Mouse (Mus musculus) Patski (cell line): Measurements from ENCODE around the gene Cds2. TPM values are rescaled to one million over a fixed set of nuclear protein-coding genes. Genes with fewer than 3 reads are reported as not detected.

Source experiments
- ATAC-seq: fragments of 100-300 bp; one replicate; pipeline ENCODE4 v1.8.0; 2021
- CTCF ChIA-PET: fragments of 350-600 bp; sonication (Branson Sonifier 250); formaldehyde crosslinking; loops from one replicate; lab custom pipeline; 2022; ENCODE audit warnings: inconsistent platforms; lab: Charles Lee
- POLR2A ChIA-PET: fragments of 350-600 bp; sonication (Branson Sonifier 250); formaldehyde crosslinking; loops from one replicate; lab custom pipeline; 2022; ENCODE audit warnings: antibody characterized with exemption, inconsistent platforms; lab: Charles Lee
- DNase-seq: peaks from one replicate; pipeline ENCODE4 v3.0.0-alpha.2; 2011; ENCODE audit warnings: low read depth, low spot score
- H3K27me3 ChIP-seq: fragments of 371-371 bp; one replicate; pipeline ENCODE4 v1.5.1; 2021
- CTCF ChIP-seq: fragments of 100-300 bp; IDR thresholded peaks from one replicate; pipeline ENCODE4 v1.5.1; 2021
- in situ Hi-C: fragments of 300-500 bp; cut with MboI; formaldehyde crosslinking; loops from 3 replicates; pipeline ENCODE4 v1.11.1; 2018; ENCODE audit warnings: low pct_unique_long_range_greater_than_20kb, mixed read lengths
- polyA plus RNA-seq: library from polyadenylated mRNA; unstranded; gene quantifications from one replicate; pipeline ENCODE4 v1.2.3, GENCODE M21; 2021

The Cds2 gene
- polyA plus RNA-seq, 1 experiment from 2014 or later = 48.0 TPM

GRCm38 (mm10) chr2:132265196-132265595 lies 2.2 kb downstream of the Cds2 start:
- ATAC-seq (no peak), DNase-seq (no peak)
- ChIA-PET CTCF (interaction anchor here (1.2 kb wide), 1 partner anchor 39 kb away, joined by 3 read pairs; no protein-coding TSS in a partner anchor), POLR2A (no interaction called here)
- no peaks in the 10 kb centered on the region for H3K27me3 ChIP-seq
- in situ Hi-C loops = no loop called here
- no peak for TF ChIP-seq CTCF

GRCm38 (mm10) chr2:132266086-132266485 lies 3.1 kb downstream of the Cds2 start:
- DNase-seq = no peak
- POLR2A ChIA-PET = no interaction called here
- CTCF ChIA-PET = no interaction called here
- no peaks in the 10 kb centered on the region for H3K27me3 ChIP-seq
- ATAC-seq = no peak
- in situ Hi-C loops = no loop called here
- no peak for TF ChIP-seq CTCF

- in situ Hi-C loops = no loop called here
- CTCF ChIA-PET = no interaction called here
Observed at GRCm38 (mm10) chr2:132269217-132269616, 6.3 kb downstream of the Cds2 start.

GRCm38 (mm10) chr2:132270331-132270951 lies 7.5 kb downstream of the Cds2 start:
- in situ Hi-C loops = no loop called here

More at GRCm38 (mm10) chr2:132269217-132269616, 6.3 kb downstream of the Cds2 start:
- TF ChIP-seq CTCF = no peak
- POLR2A ChIA-PET = no interaction called here
- DNase-seq (no peak), ATAC-seq (no peak)
- H3K27me3 ChIP-seq = no peaks in the 10 kb centered on the region

GRCm38 (mm10) chr2:132272694-132273389 lies 9.9 kb downstream of the Cds2 start:
- TF ChIP-seq CTCF = no peak
- POLR2A ChIA-PET = no interaction called here
- DNase-seq (no peak), ATAC-seq (no peak)
- in situ Hi-C loops = no loop called here
- CTCF ChIA-PET = interaction anchor here (0.8 kb wide), 1 partner anchor 44 kb away, joined by 3 read pairs; no protein-coding TSS in a partner anchor
- H3K27me3 ChIP-seq = no peaks in the 10 kb centered on the region

More at GRCm38 (mm10) chr2:132270331-132270951, 7.5 kb downstream of the Cds2 start:
- DNase-seq = no peak
- ATAC-seq = no peak
- TF ChIP-seq CTCF = no peak
- H3K27me3 ChIP-seq = no peaks in the 10 kb centered on the region
- POLR2A ChIA-PET = no interaction called here
- CTCF ChIA-PET = interaction anchor here (1.4 kb wide), 1 partner anchor 13 kb away, joined by 4 read pairs; no protein-coding TSS in a partner anchor

GRCm38 (mm10) chr2:132275527-132275926 lies 12.6 kb downstream of the Cds2 start:
- POLR2A ChIA-PET = no interaction called here
- DNase-seq (no peak), ATAC-seq (no peak)
- in situ Hi-C loops = no loop called here
- TF ChIP-seq CTCF = peak; percentile 40
- H3K27me3 ChIP-seq = no peaks in the 10 kb centered on the region
- CTCF ChIA-PET = interaction anchor here (1.4 kb wide), 1 partner anchor 13 kb away, joined by 3 read pairs; the partner anchor contains the start of gene Cds2

GRCm38 (mm10) chr2:132276249-132276648 lies 13.3 kb downstream of the Cds2 start:
- DNase-seq = no peak
- ChIA-PET CTCF (interaction anchor here (1.4 kb wide), 1 partner anchor 14 kb away, joined by 3 read pairs; the partner anchor contains the start of gene Cds2), POLR2A (no interaction called here)
- no peaks in the 10 kb centered on the region for H3K27me3 ChIP-seq
- no peak for TF ChIP-seq CTCF
- no peak for ATAC-seq
- in situ Hi-C loops = no loop called here

GRCm38 (mm10) chr2:132278273-132278853 lies 15.4 kb downstream of the Cds2 start:
- in situ Hi-C loops = no loop called here
- DNase-seq (peak; percentile 48), ATAC-seq (peak; percentile 62)
- TF ChIP-seq CTCF = no peak
- ChIA-PET POLR2A (no interaction called here), CTCF (no interaction called here)
- H3K27me3 ChIP-seq = no peaks in the 10 kb centered on the region

- ATAC-seq (no peak), DNase-seq (no peak)
- ChIA-PET POLR2A (no interaction called here), CTCF (interaction anchor here (1.1 kb wide), 1 partner anchor 12 kb away, joined by 5 read pairs; no protein-coding TSS in a partner anchor)
- TF ChIP-seq CTCF = no peak
- in situ Hi-C loops = no loop called here
- H3K27me3 ChIP-seq = no peaks in the 10 kb centered on the region
Observed at GRCm38 (mm10) chr2:132279336-132279882, 16.5 kb downstream of the Cds2 start.

- in situ Hi-C loops = no loop called here
- ATAC-seq (no peak), DNase-seq (no peak)
- TF ChIP-seq CTCF = no peak
- CTCF ChIA-PET = interaction anchor here (1.1 to 1.6 kb wide), 2 partner anchors 11 to 14 kb away, joined by 3 to 5 read pairs; no protein-coding TSS in a partner anchor
- H3K27me3 ChIP-seq = no peaks in the 10 kb centered on the region
- POLR2A ChIA-PET = no interaction called here
Observed at GRCm38 (mm10) chr2:132279978-132280377, 17.0 kb downstream of the Cds2 start.
